Mouse (Mus musculus): ENCODE measurements at regions not wholly inside any gene's neighbourhood (a gene's known extent, or its start where the extent isn't known, plus 50 kb on each side); places are given as distances from the start of the nearest gene placed in this dataset.

GRCm38 (mm10) chr4:131372517-131372916 lies 428.3 kb downstream of the Matn1 start:
- TF ChIP-seq CTCF (IDR thresholded peaks at IDR 0.05; ENCODE audit: borderline replicate concordance, insufficient read depth, low read length) (no peak), POLR2A (IDR thresholded peaks at IDR 0.05; ENCODE audit: low read depth, low read length) (no peak)

Measured in embryonic fibroblast, embryonic 13.5 days (primary cell).